Mouse (Mus musculus) hindbrain, embryonic 13.5 days (tissue): ENCODE data around the gene Cfap54. TPM values are rescaled to one million over a fixed set of nuclear protein-coding genes. Genes with fewer than 3 reads are reported as not detected.
A peak's percentile ranks its signal among the peaks of the same experiment; 100 is the strongest.

Experiments used
- ATAC-seq: fragments of 200-750 bp; cut with Nextera tagmentation; 2 replicates; pipeline ENCODE4 v1.8.0; 2017; ENCODE audit warnings: moderate TSS enrichment; ENCODE audit not compliant: low FRiP score
- H3K27ac ChIP-seq: fragments of 300-500 bp; sonication (generic); 2 replicates; pipeline ENCODE4 v1.5.1; 2015; ENCODE audit warnings: inconsistent platforms, mild to moderate bottlenecking, moderate library complexity
- H3K27me3 ChIP-seq: fragments of 300-500 bp; sonication (generic); 2 replicates; pipeline ENCODE4 v1.6.1; 2015; ENCODE audit warnings: mild to moderate bottlenecking, inconsistent platforms
- H3K36me3 ChIP-seq: fragments of 300-500 bp; sonication (generic); 2 replicates; pipeline ENCODE4 v1.6.1; 2015; ENCODE audit warnings: mild to moderate bottlenecking, inconsistent platforms
- H3K4me1 ChIP-seq: fragments of 300-500 bp; sonication (generic); replicated peaks from 2 replicates; pipeline ENCODE4 v1.6.1; 2015; ENCODE audit warnings: inconsistent platforms
- H3K4me2 ChIP-seq: fragments of 300-500 bp; sonication (generic); 2 replicates; pipeline ENCODE4 v1.6.1; 2015; ENCODE audit warnings: inconsistent platforms, mild to moderate bottlenecking, moderate library complexity
- H3K4me3 ChIP-seq: fragments of 300-500 bp; sonication (generic); 2 replicates; pipeline ENCODE4 v1.5.1; 2015; ENCODE audit warnings: mild to moderate bottlenecking, inconsistent platforms
- H3K9ac ChIP-seq: fragments of 300-500 bp; sonication (generic); 2 replicates; pipeline ENCODE4 v1.6.1; 2015; ENCODE audit warnings: mild to moderate bottlenecking, inconsistent platforms
- H3K9me3 ChIP-seq: fragments of 300-500 bp; sonication (generic); 2 replicates; pipeline ENCODE4 v1.6.1; 2016; ENCODE audit warnings: inconsistent platforms
- WGBS: fragments of 180-500 bp; shearing (Covaris S2); methylation state at CpG from one replicate; pipeline ENCODE4 v1.1.7; 2015; 5-methylcytosine and 5-hydroxymethylcytosine counted together
- polyA plus RNA-seq: library from polyadenylated mRNA; unstranded; fragments of >200 nt; fragmentation: Nextera tagmentation; extraction: Ambion mirVana; gene quantifications from 2 replicates; pipeline ENCODE4 v1.2.1, GENCODE M21; 2015

The Cfap54 gene
- polyA plus RNA-seq, 1 experiment from 2014 or later: 3.6 TPM

DNA sequence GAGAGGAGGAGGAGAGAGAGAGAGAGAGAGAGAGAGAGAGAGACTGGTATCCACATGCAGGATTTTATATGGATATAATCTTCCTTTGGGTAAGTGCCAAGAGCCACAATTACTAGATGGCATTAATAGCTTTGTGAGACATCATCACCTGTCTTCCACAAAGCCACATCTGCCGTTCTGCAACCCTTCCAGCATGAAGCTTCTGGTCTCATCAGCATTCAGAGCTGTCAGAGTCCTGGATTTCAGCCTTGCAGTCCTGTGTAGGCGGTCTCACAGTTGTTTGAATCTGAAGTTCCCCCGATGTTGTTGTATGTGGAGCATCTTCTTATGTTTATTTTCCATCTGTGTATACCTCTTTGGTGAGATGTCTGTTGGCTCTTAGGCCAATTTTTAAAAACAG, 9.7 kb downstream of the Cfap54 start:
- Histone ChIP-seq H3K27me3 (no peaks in the 10 kb centered on the region), H3K9me3 (no peaks in the 10 kb centered on the region), H3K4me2 (no peak overlapping the region), H3K9ac (no peak overlapping the region), H3K4me3 (no peak overlapping the region), H3K36me3 (no peaks in the 10 kb centered on the region), H3K4me1 (no peaks in the 10 kb centered on the region), H3K27ac (no peak overlapping the region)
- 71% methylated on average over 3 of the region's 3 CpGs for WGBS
- ATAC-seq: no peak

DNA sequence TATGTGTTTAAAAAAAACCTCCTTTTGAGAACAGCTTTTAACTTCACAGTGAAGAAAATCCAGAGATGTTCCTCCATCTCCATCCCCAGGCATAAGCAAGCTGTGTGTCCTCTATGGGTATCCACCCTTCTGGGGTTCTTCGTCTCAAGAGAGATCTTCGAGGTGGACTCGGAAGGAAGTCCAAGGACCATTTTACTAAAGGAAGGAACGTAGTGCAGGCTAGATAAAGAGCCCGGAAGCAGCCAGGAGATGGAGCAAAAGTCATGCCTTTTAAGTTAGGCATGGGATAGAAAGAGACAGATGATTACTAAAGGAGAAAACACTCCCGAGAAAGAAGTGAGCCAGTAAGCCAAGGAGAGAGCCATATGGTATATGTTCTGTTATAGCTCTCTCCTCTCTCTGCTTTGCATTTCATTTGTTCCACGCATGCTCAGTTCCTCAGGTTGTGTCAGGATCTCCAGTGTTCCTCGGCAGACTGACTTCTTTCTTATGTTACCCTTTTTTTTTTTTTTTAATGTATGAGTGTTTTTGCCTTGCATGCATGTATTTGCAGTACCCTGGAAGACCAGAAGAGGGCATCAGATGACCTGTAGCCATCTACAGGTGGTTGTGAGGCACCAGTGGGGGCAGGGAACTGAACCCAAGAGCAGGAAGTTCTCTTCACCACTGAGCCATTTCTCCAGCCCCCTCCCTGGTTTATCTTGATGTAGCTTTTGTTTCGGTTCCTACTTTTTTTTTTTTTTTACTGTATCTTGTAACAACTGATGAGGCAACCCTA, 11.1 kb downstream of the Cfap54 start:
- no peaks in the 10 kb centered on the region for H3K4me1 ChIP-seq
- 78% methylated on average over 9 of the region's 9 CpGs for WGBS
- H3K36me3 ChIP-seq: no peaks in the 10 kb centered on the region
- H3K4me3 ChIP-seq: no peak overlapping the region
- H3K4me2 ChIP-seq: no peak overlapping the region
- no peaks in the 10 kb centered on the region for H3K9me3 ChIP-seq
- peak overlapping the region; percentile 2; the same call in 1 of the 2 replicates for H3K27ac ChIP-seq
- ATAC-seq: no peak
- no peaks in the 10 kb centered on the region for H3K27me3 ChIP-seq
- no peak overlapping the region for H3K9ac ChIP-seq

GRCm38 (mm10) chr10:93069721-93070120, 11.7 kb downstream of the Cfap54 start:
- Histone ChIP-seq H3K4me3 (no peak overlapping the region), H3K4me2 (no peak overlapping the region), H3K4me1 (no peaks in the 10 kb centered on the region), H3K9ac (no peak overlapping the region), H3K9me3 (no peaks in the 10 kb centered on the region), H3K27ac (peak overlapping the region; percentile 2; the same call in 1 of the 2 replicates), H3K27me3 (no peaks in the 10 kb centered on the region), H3K36me3 (no peaks in the 10 kb centered on the region)
- WGBS: 82% methylated on average over 6 of the region's 6 CpGs
- no peak for ATAC-seq

- no peak overlapping the region for H3K4me2 ChIP-seq
- no peaks in the 10 kb centered on the region for H3K9me3 ChIP-seq
- no peak overlapping the region for H3K4me3 ChIP-seq
- H3K27ac ChIP-seq: peak overlapping the region; percentile 26; the same call in 1 of the 2 replicates
- WGBS: 87% methylated on average over 6 of the region's 6 CpGs
- no peak overlapping the region for H3K9ac ChIP-seq
- H3K4me1 ChIP-seq: no peaks in the 10 kb centered on the region
- no peak for ATAC-seq
- H3K36me3 ChIP-seq: no peaks in the 10 kb centered on the region
- no peaks in the 10 kb centered on the region for H3K27me3 ChIP-seq
These were observed 12.3 kb downstream of the Cfap54 start for GRCm38 (mm10) chr10:93069041-93069679.

GRCm38 (mm10) chr10:93064973-93065372, 16.4 kb downstream of the Cfap54 start:
- 88% methylated on average over 10 of the region's 10 CpGs for WGBS
- Histone ChIP-seq H3K9me3 (no peaks in the 10 kb centered on the region), H3K4me2 (no peak overlapping the region), H3K36me3 (no peaks in the 10 kb centered on the region), H3K4me3 (no peak overlapping the region), H3K27me3 (no peaks in the 10 kb centered on the region), H3K27ac (no peak overlapping the region), H3K9ac (no peak overlapping the region), H3K4me1 (0 out of 2 replicates have a peak, but pooled peaks cover 4% of the 10 kb centered on the region)
- ATAC-seq: no peak

- WGBS: 55% methylated on average over 3 of the region's 3 CpGs
- no peak for ATAC-seq
- H3K36me3 ChIP-seq: no peaks in the 10 kb centered on the region
These were observed 17.8 kb downstream of the Cfap54 start for GRCm38 (mm10) chr10:93063576-93063975.

GRCm38 (mm10) chr10:93062395-93062794, 19.0 kb downstream of the Cfap54 start:
- no peak overlapping the region for H3K4me3 ChIP-seq
- no peak overlapping the region for H3K9ac ChIP-seq
- no peaks in the 10 kb centered on the region for H3K27me3 ChIP-seq
- H3K9me3 ChIP-seq: no peaks in the 10 kb centered on the region
- WGBS: 80% methylated on average over 4 of the region's 4 CpGs
- H3K4me2 ChIP-seq: no peak overlapping the region
- 0 out of 2 replicates have a peak, but pooled peaks cover 4% of the 10 kb centered on the region for H3K4me1 ChIP-seq
- no peaks in the 10 kb centered on the region for H3K36me3 ChIP-seq
- no peak for ATAC-seq
- no peak overlapping the region for H3K27ac ChIP-seq

More at GRCm38 (mm10) chr10:93063576-93063975, 17.8 kb downstream of the Cfap54 start:
- H3K9ac ChIP-seq: no peak overlapping the region
- no peak overlapping the region for H3K4me3 ChIP-seq
- no peaks in the 10 kb centered on the region for H3K27me3 ChIP-seq
- no peaks in the 10 kb centered on the region for H3K9me3 ChIP-seq
- 0 out of 2 replicates have a peak, but pooled peaks cover 4% of the 10 kb centered on the region for H3K4me1 ChIP-seq
- H3K27ac ChIP-seq: no peak overlapping the region
- no peak overlapping the region for H3K4me2 ChIP-seq

DNA sequence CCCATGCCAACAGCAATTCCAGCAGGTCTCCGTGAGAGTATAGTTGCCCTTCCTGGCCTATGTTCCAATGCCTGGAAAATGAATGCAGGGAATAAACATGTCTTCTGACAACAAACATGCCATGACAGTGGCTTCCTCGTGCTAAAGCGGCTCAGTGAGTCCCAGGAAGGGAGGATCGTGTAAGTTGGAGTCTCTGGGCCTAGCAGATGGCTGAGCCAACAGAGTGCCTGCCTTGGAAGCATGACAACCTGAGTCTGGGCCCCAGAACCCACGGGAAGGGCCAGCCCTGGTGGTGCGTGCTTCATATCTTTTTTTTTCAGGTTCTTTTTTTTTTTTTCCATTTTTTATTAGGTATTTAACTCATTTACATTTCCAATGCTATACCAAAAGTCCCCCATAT, 27.6 kb downstream of the Cfap54 start:
- Histone ChIP-seq H3K4me1 (peaks cover 3% of the 10 kb centered on the region; the same call in 1 of the 2 replicates), H3K27ac (no peak overlapping the region), H3K9ac (no peak overlapping the region), H3K9me3 (no peaks in the 10 kb centered on the region), H3K4me2 (no peak overlapping the region), H3K4me3 (no peak overlapping the region), H3K27me3 (no peaks in the 10 kb centered on the region), H3K36me3 (no peaks in the 10 kb centered on the region)
- WGBS: 83% methylated on average over 6 of the region's 6 CpGs
- no peak for ATAC-seq

DNA sequence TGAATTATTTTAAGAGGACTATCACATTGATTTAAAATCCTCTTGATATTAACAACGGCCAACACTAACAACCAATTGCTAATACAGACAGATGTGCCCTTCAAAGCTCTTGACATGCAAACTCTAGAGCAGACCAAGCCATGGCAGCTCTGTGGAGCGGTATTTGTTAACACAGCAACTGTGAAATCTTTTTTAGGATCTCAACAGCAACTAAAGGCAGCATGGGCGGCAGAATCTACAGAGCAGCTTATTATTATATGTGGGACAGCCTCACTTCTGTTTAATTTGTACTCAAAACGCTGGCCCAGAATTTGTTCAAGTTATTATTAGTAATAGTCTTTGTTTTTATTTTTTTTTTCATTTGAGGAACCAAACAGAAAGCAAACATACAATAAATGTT, 28.1 kb downstream of the Cfap54 start:
- Histone ChIP-seq H3K4me3 (no peak overlapping the region), H3K27me3 (no peaks in the 10 kb centered on the region), H3K36me3 (no peaks in the 10 kb centered on the region), H3K9ac (no peak overlapping the region), H3K4me2 (no peak overlapping the region), H3K27ac (no peak overlapping the region), H3K9me3 (no peaks in the 10 kb centered on the region), H3K4me1 (peaks cover 3% of the 10 kb centered on the region; the same call in 1 of the 2 replicates)
- WGBS: 86% methylated on average over 4 of the region's 4 CpGs
- no peak for ATAC-seq

DNA sequence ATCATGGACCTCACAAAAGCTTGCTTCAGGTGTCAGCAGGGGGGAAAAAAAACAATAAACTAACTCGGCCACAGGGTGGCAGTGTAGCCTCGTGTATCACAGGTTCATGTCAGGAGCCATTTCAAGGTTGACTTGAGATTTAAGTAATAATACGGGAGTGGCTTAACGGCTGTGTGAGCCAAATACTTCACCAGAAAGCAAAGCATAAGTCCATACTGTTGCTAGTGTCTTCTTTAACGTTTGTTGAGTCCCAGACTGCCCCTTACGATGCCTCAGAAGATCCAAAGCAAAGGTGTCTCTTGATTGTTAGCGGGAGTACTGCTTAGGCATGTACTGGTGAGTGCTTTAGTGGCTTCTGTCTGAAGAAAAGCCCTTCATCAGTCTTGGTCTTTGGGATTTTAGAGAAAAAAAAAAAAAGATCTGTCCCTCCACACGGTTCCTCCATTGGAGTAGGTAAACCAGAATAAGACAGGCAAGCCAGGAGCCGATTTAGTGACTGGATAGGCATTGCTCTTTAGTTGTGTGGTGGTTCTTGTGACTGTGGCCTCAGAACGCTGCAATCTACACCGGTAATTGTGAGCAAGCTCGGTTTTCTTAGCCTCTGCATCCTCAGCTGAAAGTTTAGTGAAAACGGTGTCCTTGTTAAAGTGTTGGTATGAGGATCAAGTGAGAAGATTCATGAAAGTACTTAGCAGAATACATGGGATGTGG, 30.2 kb downstream of the Cfap54 start:
- Histone ChIP-seq H3K4me2 (peak overlapping the region; percentile 46), H3K9ac (no peak overlapping the region), H3K27ac (no peak overlapping the region), H3K9me3 (no peaks in the 10 kb centered on the region), H3K4me3 (no peak overlapping the region), H3K4me1 (peaks cover 3% of the 10 kb centered on the region; the same call in 1 of the 2 replicates), H3K36me3 (no peaks in the 10 kb centered on the region), H3K27me3 (no peaks in the 10 kb centered on the region)
- 39% methylated on average over 13 of the region's 13 CpGs for WGBS
- ATAC-seq: no peak

- no peak overlapping the region for H3K27ac ChIP-seq
- no peaks in the 10 kb centered on the region for H3K27me3 ChIP-seq
- H3K9me3 ChIP-seq: no peaks in the 10 kb centered on the region
- ATAC-seq: no peak
- 54% methylated on average over 3 of the region's 3 CpGs for WGBS
- no peaks in the 10 kb centered on the region for H3K36me3 ChIP-seq
- H3K4me3 ChIP-seq: no peak overlapping the region
- H3K9ac ChIP-seq: no peak overlapping the region
- peaks cover 3% of the 10 kb centered on the region; the same call in 1 of the 2 replicates for H3K4me1 ChIP-seq
- no peak overlapping the region for H3K4me2 ChIP-seq
These were observed 30.8 kb downstream of the Cfap54 start for GRCm38 (mm10) chr10:93050571-93050970.

DNA sequence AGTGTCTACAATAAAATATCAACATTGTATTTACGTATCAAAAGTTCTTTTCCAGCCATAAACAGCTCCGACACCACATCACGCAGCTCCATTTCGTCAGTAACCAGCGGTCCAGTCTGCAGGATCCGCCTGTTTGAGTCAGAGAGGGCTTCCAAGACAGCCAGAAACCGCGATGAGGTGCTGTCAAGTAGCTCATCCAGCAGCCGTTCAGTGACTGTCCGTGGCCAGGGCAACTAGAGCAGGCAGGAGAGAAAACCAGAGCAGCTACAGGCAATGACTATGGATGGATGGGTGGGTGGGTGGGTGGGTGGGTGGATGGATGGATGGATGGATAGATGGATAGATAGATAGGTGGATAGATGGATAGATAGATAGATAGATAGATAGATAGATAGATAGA, 38.2 kb downstream of the Cfap54 start:
- Histone ChIP-seq H3K4me2 (no peak overlapping the region), H3K4me3 (no peak overlapping the region), H3K9ac (no peak overlapping the region), H3K36me3 (no peaks in the 10 kb centered on the region), H3K27ac (no peak overlapping the region), H3K27me3 (no peaks in the 10 kb centered on the region), H3K9me3 (no peaks in the 10 kb centered on the region; the same call in 1 of the 2 replicates), H3K4me1 (no peaks in the 10 kb centered on the region)
- 93% methylated on average over 10 of the region's 10 CpGs for WGBS
- no peak for ATAC-seq
